Mouse (Mus musculus) small intestine, adult 10 weeks (tissue): ENCODE results near the gene Nipa1. TPM values are rescaled to one million over a fixed set of nuclear protein-coding genes. Genes with fewer than 3 reads are reported as not detected.

Experiments used
- polyA plus RNA-seq: library from polyadenylated mRNA; stranded (reverse); fragments of 350-450 nt; fragmentation: Illumina TruSeq; extraction: RNeasy Lipid Tissue Mini Kit (QIAGEN cat#74804); gene quantifications from one replicate; pipeline ENCODE4 v1.2.3, GENCODE M21; 2014; ENCODE audit warnings: low replicate concordance

Nipa1 gene
- polyA plus RNA-seq = 5.5 TPM

GRCm38 (mm10) chr7:56019930-56020253 lies at the start of gene Nipa1:
Gene Nipa1 (minus strand): TSS chr7:56019954.

DNA sequence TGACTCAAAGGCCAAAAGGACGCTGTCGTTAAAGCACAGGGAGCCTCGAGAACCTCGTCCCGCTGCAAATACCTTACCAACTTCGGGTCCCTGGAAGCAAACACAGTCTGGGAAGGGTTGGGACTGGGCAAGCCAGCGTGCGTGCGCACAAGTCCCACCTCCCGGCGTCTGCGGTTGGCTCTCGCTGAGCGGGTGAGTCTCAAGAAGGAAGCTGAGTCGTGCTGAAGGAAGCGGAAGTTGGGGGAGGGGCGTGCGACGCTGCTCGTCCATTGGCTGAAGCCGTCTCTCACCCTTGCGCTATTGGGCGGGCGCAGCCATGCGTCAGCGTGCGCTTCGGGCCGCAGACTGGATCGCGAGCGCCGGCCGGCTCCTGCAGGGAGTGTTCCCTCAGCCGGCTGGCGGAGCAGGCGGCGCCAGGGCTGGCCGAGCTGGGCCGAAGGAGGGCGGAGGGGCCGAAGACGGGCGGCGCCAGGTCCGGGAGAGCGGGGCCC lies 30.1 kb upstream of the Nipa1 start, which contains the start of gene Herc2:
TSS of gene Herc2 (plus strand) at position 366 of the 491 bp plus-strand sequence.

DNA sequence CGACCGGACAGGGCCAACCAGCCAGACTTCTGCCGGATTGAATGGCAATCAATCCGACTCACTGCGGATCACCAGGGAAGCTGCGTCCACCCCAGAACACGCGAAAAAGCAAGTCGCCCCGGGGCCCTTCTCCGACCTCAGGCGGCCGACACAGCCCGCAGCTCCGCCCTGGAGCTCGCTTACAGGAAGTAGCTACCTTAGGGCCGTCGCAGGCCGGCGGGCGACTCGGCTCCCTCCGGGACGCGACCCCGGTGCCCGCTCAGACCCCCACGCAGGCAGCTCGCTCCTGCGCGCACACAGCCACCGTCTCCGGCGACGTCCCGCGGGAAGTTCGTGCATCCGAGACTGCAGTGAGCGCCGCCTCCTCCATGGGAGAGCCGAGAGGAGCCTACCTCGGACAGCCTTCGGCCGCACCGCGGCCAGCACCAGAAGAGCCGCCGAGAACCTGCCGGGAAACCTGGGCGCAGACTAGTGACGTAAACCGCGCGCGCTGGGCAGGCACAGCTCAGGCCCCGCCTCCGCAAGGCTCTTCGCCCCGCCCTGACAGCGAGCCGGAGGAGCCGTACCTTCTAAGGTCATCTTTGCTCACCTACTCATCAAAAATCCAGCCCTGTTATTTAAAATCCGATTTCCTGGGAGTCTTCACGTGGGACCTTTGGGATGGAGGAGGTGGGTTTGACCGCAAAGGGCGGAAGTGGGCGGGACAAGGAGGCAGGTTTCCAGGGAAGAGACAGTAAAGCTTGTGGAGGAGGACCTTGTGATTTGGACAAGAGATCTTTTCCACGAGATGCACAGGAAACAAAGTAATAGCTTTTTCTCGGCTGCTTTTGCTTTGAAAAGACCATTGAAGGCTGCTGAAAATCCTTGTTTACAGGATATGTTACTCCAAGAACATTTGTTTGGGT lies 57.5 kb downstream of the Nipa1 start, which contains the start of gene Nipa2:
TSS of gene Nipa2 (minus strand) at position 473 of the 905 bp plus-strand sequence.

Other genes with a start within 250 kb of the Nipa1 start
- gene Tubgcp5, start 225.8 kb downstream of the Nipa1 start, polyA plus RNA-seq = 22.6 TPM
- 48.8 TPM for gene Cyfip1, start 178.2 kb downstream of the Nipa1 start, polyA plus RNA-seq
- 189 TPM for gene Nipa2, start 57.5 kb downstream of the Nipa1 start, polyA plus RNA-seq
- 22.2 TPM for gene Herc2, start 30.2 kb upstream of the Nipa1 start, polyA plus RNA-seq
- not detected for gene Oca2, start 219.8 kb upstream of the Nipa1 start, polyA plus RNA-seq